Mouse (Mus musculus): ENCODE measurements around the gene Smg5. TPM values are rescaled to one million over a fixed set of nuclear protein-coding genes. Genes with fewer than 3 reads are reported as not detected.

The Smg5 gene
- polyA plus RNA-seq, 1 experiment from 2014 or later: 83.3 TPM

- Histone ChIP-seq H3K4me3 (peak within 1 kb of the TSS; percentile 75), H3K9ac (peak within 1 kb of the TSS; percentile 86), H3K27ac (peak within 1 kb of the TSS; percentile 85), H3K36me3 (peaks cover 25% of the 10 kb centered on the region), H3K4me1 (peaks cover 22% of the 10 kb centered on the region), H3K9me3 (replicated peaks) (no peaks in the 10 kb centered on the region), H3K27me3 (no peaks in the 10 kb centered on the region), H3K4me2 (replicated peaks) (peak within 1 kb of the TSS; percentile 72)
- WGBS: under 1% methylated on average over 54 of the region's 54 CpGs
- peak; percentile 91 for ATAC-seq (ENCODE audit: low FRiP score)
Measured at GRCm38 (mm10) chr3:88409741-88410644, 73.9 kb downstream of the Smg5 start, which contains the start of gene Pmf1. TSS of gene Pmf1 (minus strand) at chr3:88410331.

- Histone ChIP-seq H3K36me3 (peaks cover 27% of the 10 kb centered on the region), H3K4me3 (peak overlapping the region; percentile 75), H3K9ac (0 out of 2 replicates have a peak overlapping the region, but pooled peaks have one; percentile 86), H3K27ac (peak overlapping the region; percentile 85), H3K4me1 (peaks cover 22% of the 10 kb centered on the region), H3K4me2 (replicated peaks) (peak overlapping the region; percentile 72), H3K27me3 (no peaks in the 10 kb centered on the region), H3K9me3 (replicated peaks) (no peaks in the 10 kb centered on the region)
- ATAC-seq (ENCODE audit: low FRiP score): no peak
- 34% methylated on average over 7 of the region's 7 CpGs for WGBS
Measured at GRCm38 (mm10) chr3:88410645-88411031, 74.6 kb downstream of the Smg5 start.

GRCm38 (mm10) chr3:88411681-88412080 is 75.6 kb downstream of the Smg5 start:
- no peaks in the 10 kb centered on the region for H3K27me3 ChIP-seq
- H3K4me2 ChIP-seq (replicated peaks): no peak overlapping the region
- 92% methylated on average over 4 of the region's 4 CpGs for WGBS
- H3K9me3 ChIP-seq (replicated peaks): no peaks in the 10 kb centered on the region
- no peak overlapping the region for H3K9ac ChIP-seq
- H3K4me3 ChIP-seq: no peak overlapping the region
- peaks cover 34% of the 10 kb centered on the region for H3K36me3 ChIP-seq
- H3K27ac ChIP-seq: no peak overlapping the region
- no peak for ATAC-seq (ENCODE audit: low FRiP score)
- peaks cover 22% of the 10 kb centered on the region for H3K4me1 ChIP-seq

Other genes starting within 250 kb of the Smg5 start
- 17.7 and 20.7 TPM in 2 replicates for gene Mef2d, start 193.9 kb upstream of the Smg5 start, polyA plus RNA-seq (2016; fragmentation: Nextera tagmentation; extraction: Ambion mirVana)
- gene Rhbg, start 81.6 kb upstream of the Smg5 start, polyA plus RNA-seq (2016; fragmentation: Nextera tagmentation; extraction: Ambion mirVana): 0.23 and 0.25 TPM in 2 replicates
- gene Gm38392, start 49.0 kb upstream of the Smg5 start, polyA plus RNA-seq (2016; fragmentation: Nextera tagmentation; extraction: Ambion mirVana): 0.22 TPM in 1 of 2 replicates, not detected in the other
- 10.1 and 11.2 TPM in 2 replicates for gene Tsacc, start 39.3 kb upstream of the Smg5 start, polyA plus RNA-seq (2016; fragmentation: Nextera tagmentation; extraction: Ambion mirVana)
- 523 and 555 TPM in 2 replicates for gene Cct3, start 39.1 kb upstream of the Smg5 start, polyA plus RNA-seq (2016; fragmentation: Nextera tagmentation; extraction: Ambion mirVana)
- 142 and 145 TPM in 2 replicates for gene Glmp, start 11.2 kb upstream of the Smg5 start, polyA plus RNA-seq (2016; fragmentation: Nextera tagmentation; extraction: Ambion mirVana)
- 1.7 and 2.1 TPM in 2 replicates for gene Tmem79, start 112 bp upstream of the Smg5 start, polyA plus RNA-seq (2016; fragmentation: Nextera tagmentation; extraction: Ambion mirVana)
- gene Paqr6, start 28.3 kb downstream of the Smg5 start, polyA plus RNA-seq (2016; fragmentation: Nextera tagmentation; extraction: Ambion mirVana): 2.2 and 2.8 TPM in 2 replicates
- not detected in 2 replicates for gene Bglap3, start 36.5 kb downstream of the Smg5 start, polyA plus RNA-seq (2016; fragmentation: Nextera tagmentation; extraction: Ambion mirVana)
- not detected in 2 replicates for gene Bglap2, start 42.4 kb downstream of the Smg5 start, polyA plus RNA-seq (2016; fragmentation: Nextera tagmentation; extraction: Ambion mirVana)
- not detected in 2 replicates for gene Bglap, start 48.2 kb downstream of the Smg5 start, polyA plus RNA-seq (2016; fragmentation: Nextera tagmentation; extraction: Ambion mirVana)
- gene Pmf1, start 74.1 kb downstream of the Smg5 start, polyA plus RNA-seq (2016; fragmentation: Nextera tagmentation; extraction: Ambion mirVana): 73.3 and 82.3 TPM in 2 replicates
- 24.9 and 25.9 TPM in 2 replicates for gene Slc25a44, start 88.9 kb downstream of the Smg5 start, polyA plus RNA-seq (2016; fragmentation: Nextera tagmentation; extraction: Ambion mirVana)
- gene Sema4a, start 124.9 kb downstream of the Smg5 start, polyA plus RNA-seq (2016; fragmentation: Nextera tagmentation; extraction: Ambion mirVana): 17.1 and 18.4 TPM in 2 replicates
- gene Lmna, start 173.7 kb downstream of the Smg5 start, polyA plus RNA-seq (2016; fragmentation: Nextera tagmentation; extraction: Ambion mirVana): 48.9 and 61.6 TPM in 2 replicates
- 44.2 and 44.5 TPM in 2 replicates for gene Mex3a, start 196.1 kb downstream of the Smg5 start, polyA plus RNA-seq (2016; fragmentation: Nextera tagmentation; extraction: Ambion mirVana)
- gene Rab25, start 212.0 kb downstream of the Smg5 start, polyA plus RNA-seq (2016; fragmentation: Nextera tagmentation; extraction: Ambion mirVana): 1.5 and 2.4 TPM in 2 replicates
- 124 and 140 TPM in 2 replicates for gene Lamtor2, start 216.8 kb downstream of the Smg5 start, polyA plus RNA-seq (2016; fragmentation: Nextera tagmentation; extraction: Ambion mirVana)
- 59.4 and 60.7 TPM in 2 replicates for gene Ubqln4, start 217.5 kb downstream of the Smg5 start, polyA plus RNA-seq (2016; fragmentation: Nextera tagmentation; extraction: Ambion mirVana)
- gene Ssr2, start 239.6 kb downstream of the Smg5 start, polyA plus RNA-seq (2016; fragmentation: Nextera tagmentation; extraction: Ambion mirVana): 152 and 155 TPM in 2 replicates

All from hindbrain, embryonic 12.5 days (tissue).